Mouse (Mus musculus): ENCODE results near the gene Tmem219. TPM values are rescaled to one million over a fixed set of nuclear protein-coding genes. Genes with fewer than 3 reads are reported as not detected.

Tmem219 gene
- polyA plus RNA-seq, 1 experiment: 90.8 TPM

DNA sequence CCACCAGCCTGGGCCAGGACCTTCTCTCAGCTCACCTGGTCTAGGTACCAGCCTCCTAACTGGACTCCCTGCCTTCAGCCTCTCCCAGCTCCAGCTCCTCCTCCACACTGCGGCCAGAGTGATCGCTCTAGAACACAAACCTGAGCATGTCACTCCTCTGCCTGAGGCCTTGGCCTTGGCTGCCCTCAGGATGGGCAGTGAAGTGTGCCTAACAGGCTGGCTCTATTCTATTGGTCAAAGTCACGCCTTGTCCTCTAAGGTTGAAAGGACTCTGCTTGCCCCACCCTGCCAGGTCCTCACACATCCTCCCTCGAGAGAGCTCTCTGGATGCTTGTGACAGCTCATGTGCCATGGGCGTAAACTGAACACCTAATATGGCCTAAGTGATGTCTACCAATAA lies 69.3 kb downstream of the Tmem219 start:
- H3K36me3 ChIP-seq (ENCODE audit: control insufficient read depth, insufficient read depth, low read length): no peaks in the 10 kb centered on the region
- DNase-seq: peak; percentile 88
- no peak overlapping the region for H3K27ac ChIP-seq (ENCODE audit: insufficient read depth, low read depth, low read length)
- H3K27me3 ChIP-seq (replicated peaks; ENCODE audit: control insufficient read depth, insufficient read depth, low read length): no peaks in the 10 kb centered on the region
- H3K4me3 ChIP-seq (ENCODE audit: insufficient read depth, low read depth, low read length): no peak overlapping the region
- WGBS: 44% methylated on average over 5 of the region's 5 CpGs
- no peak for TF ChIP-seq CTCF (conservative IDR thresholded peaks at IDR 0.05; ENCODE audit: insufficient read depth, insufficient read length, low read depth, low read length)
- no peak for TF ChIP-seq POLR2A (IDR thresholded peaks at IDR 0.05; ENCODE audit: low read depth, low read length)
- no peaks in the 10 kb centered on the region for H3K4me1 ChIP-seq (ENCODE audit: control insufficient read depth, insufficient read depth, low read length)

DNA sequence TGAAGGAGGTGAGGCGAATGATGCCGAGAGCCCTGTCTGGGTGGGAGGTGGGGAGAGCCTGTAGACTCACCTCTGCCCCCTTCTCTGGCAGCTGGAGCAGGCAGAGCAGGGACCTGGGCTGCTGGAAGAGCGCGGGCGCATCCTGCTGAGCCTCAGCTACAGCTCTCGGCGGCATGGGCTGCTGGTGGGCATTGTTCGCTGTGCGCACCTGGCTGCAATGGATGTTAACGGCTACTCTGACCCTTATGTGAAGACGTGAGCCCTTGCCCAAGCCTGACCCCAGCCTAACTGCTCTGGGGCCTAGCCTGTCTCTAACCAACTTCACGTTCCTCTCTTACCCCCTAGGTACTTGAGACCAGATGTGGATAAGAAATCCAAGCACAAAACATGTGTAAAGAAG lies 71.5 kb downstream of the Tmem219 start:
- no peak for DNase-seq
- no peaks in the 10 kb centered on the region for H3K36me3 ChIP-seq (ENCODE audit: control insufficient read depth, insufficient read depth, low read length)
- 64% methylated on average over 12 of the region's 12 CpGs for WGBS
- TF ChIP-seq POLR2A (IDR thresholded peaks at IDR 0.05; ENCODE audit: low read depth, low read length) (no peak), CTCF (conservative IDR thresholded peaks at IDR 0.05; ENCODE audit: insufficient read depth, insufficient read length, low read depth, low read length) (no peak)
- no peak overlapping the region for H3K27ac ChIP-seq (ENCODE audit: insufficient read depth, low read depth, low read length)
- no peak overlapping the region for H3K4me3 ChIP-seq (ENCODE audit: insufficient read depth, low read depth, low read length)
- H3K27me3 ChIP-seq (replicated peaks; ENCODE audit: control insufficient read depth, insufficient read depth, low read length): peaks cover 3% of the 10 kb centered on the region
- no peaks in the 10 kb centered on the region for H3K4me1 ChIP-seq (ENCODE audit: control insufficient read depth, insufficient read depth, low read length)

GRCm38 (mm10) chr7:126850161-126850560 lies 72.6 kb downstream of the Tmem219 start:
- H3K27me3 ChIP-seq (replicated peaks; ENCODE audit: control insufficient read depth, insufficient read depth, low read length): peaks cover 3% of the 10 kb centered on the region
- DNase-seq: no peak
- H3K4me3 ChIP-seq (ENCODE audit: insufficient read depth, low read depth, low read length): no peak overlapping the region

DNA sequence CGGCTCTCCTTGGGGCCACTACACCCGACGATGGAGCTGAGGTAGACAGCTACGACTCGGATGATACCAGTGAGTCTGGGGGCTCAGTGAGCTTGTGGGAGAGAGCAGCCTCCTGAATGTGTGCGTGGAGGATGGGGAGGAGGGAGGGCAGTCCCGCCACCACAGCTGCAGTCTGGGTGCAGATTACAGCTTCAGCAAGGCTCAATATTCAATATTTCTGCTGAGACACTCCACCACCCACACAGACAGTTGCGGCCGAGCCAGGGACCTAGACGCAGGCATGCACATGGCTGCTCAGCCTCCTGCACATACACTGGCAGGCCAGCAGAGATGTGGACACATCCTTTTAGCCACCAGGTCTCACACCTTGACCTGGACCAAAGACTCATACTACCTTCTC lies 73.9 kb downstream of the Tmem219 start:
- no peak overlapping the region for H3K4me3 ChIP-seq (ENCODE audit: insufficient read depth, low read depth, low read length)

More at GRCm38 (mm10) chr7:126850161-126850560, 72.6 kb downstream of the Tmem219 start:
- Histone ChIP-seq H3K36me3 (ENCODE audit: control insufficient read depth, insufficient read depth, low read length) (no peaks in the 10 kb centered on the region), H3K4me1 (ENCODE audit: control insufficient read depth, insufficient read depth, low read length) (no peaks in the 10 kb centered on the region), H3K27ac (ENCODE audit: insufficient read depth, low read depth, low read length) (no peak overlapping the region)
- TF ChIP-seq POLR2A (IDR thresholded peaks at IDR 0.05; ENCODE audit: low read depth, low read length): no peak
- no peak for TF ChIP-seq CTCF (conservative IDR thresholded peaks at IDR 0.05; ENCODE audit: insufficient read depth, insufficient read length, low read depth, low read length)
- 80% methylated on average over 6 of the region's 6 CpGs for WGBS

DNA sequence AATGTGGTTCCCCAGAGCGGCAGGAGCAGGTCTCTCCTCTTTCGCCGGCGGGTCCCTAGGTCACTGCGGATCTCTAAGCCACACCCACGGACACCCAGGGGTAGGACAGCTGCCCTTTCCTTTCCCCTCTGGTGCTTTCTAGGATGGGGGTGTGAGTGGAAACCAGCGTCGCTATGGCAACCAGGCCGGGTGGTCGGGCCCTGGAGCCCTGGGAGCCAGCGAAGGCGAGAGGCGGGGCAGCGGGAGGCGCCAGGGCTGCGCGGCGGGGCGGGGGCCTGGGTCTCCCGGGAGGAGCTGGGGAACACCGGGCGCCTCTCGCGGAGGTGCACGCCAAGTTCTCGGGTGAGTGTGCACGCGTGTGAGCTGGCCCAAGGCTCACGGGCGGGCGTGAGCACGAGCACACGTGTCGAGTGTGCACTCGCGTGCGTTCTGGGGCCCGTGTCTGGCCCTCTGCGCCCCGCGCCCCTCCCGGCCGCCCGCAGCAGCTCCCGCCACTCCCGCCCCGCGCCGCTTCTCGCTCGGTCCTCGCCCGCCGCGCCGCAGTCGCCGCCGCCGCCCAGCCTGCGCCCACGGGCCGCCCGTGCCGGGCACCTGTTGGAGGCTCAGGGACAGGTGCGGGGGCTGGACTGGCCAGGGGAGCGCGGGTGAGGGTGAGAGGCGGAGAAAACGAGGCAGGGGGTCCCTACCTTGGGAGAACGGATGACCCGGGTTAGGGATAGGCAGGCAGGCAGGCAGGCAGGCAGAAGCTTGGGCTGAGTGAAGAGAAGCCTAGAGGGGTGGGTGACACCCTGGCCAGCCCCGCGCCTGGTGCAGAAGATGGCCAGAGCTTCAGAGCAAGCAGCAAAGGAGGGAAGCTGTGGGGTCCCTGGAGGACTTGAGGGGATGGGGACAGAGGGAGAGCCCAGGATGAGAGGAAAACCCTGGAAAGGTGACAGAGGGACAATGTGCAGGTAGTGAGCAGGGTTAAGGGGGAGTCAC lies 75.0 kb downstream of the Tmem219 start:
- no peaks in the 10 kb centered on the region for H3K4me1 ChIP-seq (ENCODE audit: control insufficient read depth, insufficient read depth, low read length)
- no peak for DNase-seq
- 3% methylated on average over 74 of the region's 74 CpGs for WGBS
- H3K36me3 ChIP-seq (ENCODE audit: control insufficient read depth, insufficient read depth, low read length): no peaks in the 10 kb centered on the region
- peaks cover 3% of the 10 kb centered on the region for H3K27me3 ChIP-seq (replicated peaks; ENCODE audit: control insufficient read depth, insufficient read depth, low read length)
- peak overlapping the region; percentile 45 for H3K4me3 ChIP-seq (ENCODE audit: insufficient read depth, low read depth, low read length)
- TF ChIP-seq CTCF (conservative IDR thresholded peaks at IDR 0.05; ENCODE audit: insufficient read depth, insufficient read length, low read depth, low read length) (no peak), POLR2A (IDR thresholded peaks at IDR 0.05; ENCODE audit: low read depth, low read length) (no peak)
- H3K27ac ChIP-seq (ENCODE audit: insufficient read depth, low read depth, low read length): no peak overlapping the region

More for the DNA sequence above, 73.9 kb downstream of the Tmem219 start:
- Histone ChIP-seq H3K27me3 (replicated peaks; ENCODE audit: control insufficient read depth, insufficient read depth, low read length) (peaks cover 3% of the 10 kb centered on the region), H3K27ac (ENCODE audit: insufficient read depth, low read depth, low read length) (no peak overlapping the region), H3K36me3 (ENCODE audit: control insufficient read depth, insufficient read depth, low read length) (no peaks in the 10 kb centered on the region), H3K4me1 (ENCODE audit: control insufficient read depth, insufficient read depth, low read length) (no peaks in the 10 kb centered on the region)
- 39% methylated on average over 10 of the region's 10 CpGs for WGBS
- TF ChIP-seq POLR2A (IDR thresholded peaks at IDR 0.05; ENCODE audit: low read depth, low read length) (no peak), CTCF (conservative IDR thresholded peaks at IDR 0.05; ENCODE audit: insufficient read depth, insufficient read length, low read depth, low read length) (no peak)
- no peak for DNase-seq

DNA sequence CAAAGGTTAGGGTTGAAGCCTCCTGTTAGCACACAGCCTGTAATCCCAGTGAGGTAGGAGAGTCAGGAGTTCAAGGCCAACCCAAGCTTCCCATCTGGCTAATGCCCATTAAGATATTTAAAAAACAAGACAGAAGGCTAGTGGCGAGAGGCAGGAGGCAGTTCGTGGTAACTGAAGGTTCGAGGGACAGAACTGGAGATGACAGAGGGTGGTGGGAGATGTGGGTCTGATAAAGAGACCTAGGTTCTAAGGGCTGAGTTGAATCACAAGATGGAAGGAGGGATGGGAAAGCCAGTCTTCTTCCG lies 75.6 kb downstream of the Tmem219 start, which contains the start of gene Doc2a:
Gene Doc2a (plus strand): TSS at position 301 of the 305 bp plus-strand sequence.
- Histone ChIP-seq H3K4me1 (ENCODE audit: control insufficient read depth, insufficient read depth, low read length) (no peaks in the 10 kb centered on the region), H3K27me3 (replicated peaks; ENCODE audit: control insufficient read depth, insufficient read depth, low read length) (peaks cover 3% of the 10 kb centered on the region), H3K36me3 (ENCODE audit: control insufficient read depth, insufficient read depth, low read length) (no peaks in the 10 kb centered on the region), H3K27ac (ENCODE audit: insufficient read depth, low read depth, low read length) (no peak within 1 kb of the TSS), H3K4me3 (ENCODE audit: insufficient read depth, low read depth, low read length) (peak within 1 kb of the TSS; percentile 45)
- no peak for DNase-seq
- WGBS: 62% methylated on average over 4 of the region's 4 CpGs
- no peak for TF ChIP-seq CTCF (conservative IDR thresholded peaks at IDR 0.05; ENCODE audit: insufficient read depth, insufficient read length, low read depth, low read length)
- TF ChIP-seq POLR2A (IDR thresholded peaks at IDR 0.05; ENCODE audit: low read depth, low read length): no peak

- Histone ChIP-seq H3K4me3 (ENCODE audit: insufficient read depth, low read depth, low read length) (no peak overlapping the region), H3K36me3 (ENCODE audit: control insufficient read depth, insufficient read depth, low read length) (no peaks in the 10 kb centered on the region), H3K4me1 (ENCODE audit: control insufficient read depth, insufficient read depth, low read length) (no peaks in the 10 kb centered on the region), H3K27ac (ENCODE audit: insufficient read depth, low read depth, low read length) (no peak overlapping the region), H3K27me3 (replicated peaks; ENCODE audit: control insufficient read depth, insufficient read depth, low read length) (peaks cover 3% of the 10 kb centered on the region)
- no peak for DNase-seq
- WGBS: 85% methylated on average over 2 of the region's 2 CpGs
- TF ChIP-seq POLR2A (IDR thresholded peaks at IDR 0.05; ENCODE audit: low read depth, low read length): no peak
- TF ChIP-seq CTCF (conservative IDR thresholded peaks at IDR 0.05; ENCODE audit: insufficient read depth, insufficient read length, low read depth, low read length): no peak
Observed at GRCm38 (mm10) chr7:126845516-126845915, 77.2 kb downstream of the Tmem219 start.
